Mouse (Mus musculus) neural tube, embryonic 13.5 days (tissue): Measurements from ENCODE around the gene Mink1. TPM values are rescaled to one million over a fixed set of nuclear protein-coding genes. Genes with fewer than 3 reads are reported as not detected.

Source experiments
- ATAC-seq: fragments of 200-750 bp; cut with Nextera tagmentation; 2 replicates; pipeline ENCODE4 v1.8.0; 2017; ENCODE audit warnings: low read depth, mild to moderate bottlenecking, moderate TSS enrichment, moderate library complexity
- H3K27ac ChIP-seq: fragments of 300-500 bp; sonication (generic); replicated peaks from 2 replicates; pipeline ENCODE4 v1.5.1; 2015; ENCODE audit warnings: moderate library complexity, mild to moderate bottlenecking, inconsistent platforms
- H3K27me3 ChIP-seq: fragments of 300-500 bp; sonication (generic); 2 replicates; pipeline ENCODE4 v1.6.1; 2015; ENCODE audit warnings: mild to moderate bottlenecking, inconsistent platforms
- H3K36me3 ChIP-seq: fragments of 300-500 bp; sonication (generic); 2 replicates; pipeline ENCODE4 v1.6.1; 2015; ENCODE audit warnings: mild to moderate bottlenecking, inconsistent platforms
- H3K4me1 ChIP-seq: fragments of 300-500 bp; sonication (generic); replicated peaks from 2 replicates; pipeline ENCODE4 v1.6.1; 2015; ENCODE audit warnings: inconsistent platforms
- H3K4me2 ChIP-seq: fragments of 300-500 bp; sonication (generic); 2 replicates; pipeline ENCODE4 v1.6.1; 2015; ENCODE audit warnings: inconsistent platforms, mild to moderate bottlenecking, moderate library complexity
- H3K4me3 ChIP-seq: fragments of 300-500 bp; sonication (generic); 2 replicates; pipeline ENCODE4 v1.5.1; 2015; ENCODE audit warnings: mild to moderate bottlenecking, inconsistent platforms
- H3K9ac ChIP-seq: fragments of 300-500 bp; sonication (generic); 2 replicates; pipeline ENCODE4 v1.6.1; 2015; ENCODE audit warnings: moderate library complexity, mild to moderate bottlenecking, inconsistent platforms
- H3K9me3 ChIP-seq: fragments of 300-500 bp; sonication (generic); 2 replicates; pipeline ENCODE4 v1.6.1; 2016; ENCODE audit warnings: inconsistent platforms
- WGBS: fragments of 180-500 bp; shearing (Covaris S2); methylation state at CpG from one replicate; pipeline ENCODE4 v1.1.7; 2015; 5-methylcytosine and 5-hydroxymethylcytosine counted together
- polyA plus RNA-seq: library from polyadenylated mRNA; unstranded; fragments of >200 nt; fragmentation: Nextera tagmentation; extraction: Ambion mirVana; gene quantifications from 2 replicates; pipeline ENCODE4 v1.2.1, GENCODE M21; 2015

Gene Mink1
- polyA plus RNA-seq, 1 experiment from 2014 or later: 18.0 TPM

DNA sequence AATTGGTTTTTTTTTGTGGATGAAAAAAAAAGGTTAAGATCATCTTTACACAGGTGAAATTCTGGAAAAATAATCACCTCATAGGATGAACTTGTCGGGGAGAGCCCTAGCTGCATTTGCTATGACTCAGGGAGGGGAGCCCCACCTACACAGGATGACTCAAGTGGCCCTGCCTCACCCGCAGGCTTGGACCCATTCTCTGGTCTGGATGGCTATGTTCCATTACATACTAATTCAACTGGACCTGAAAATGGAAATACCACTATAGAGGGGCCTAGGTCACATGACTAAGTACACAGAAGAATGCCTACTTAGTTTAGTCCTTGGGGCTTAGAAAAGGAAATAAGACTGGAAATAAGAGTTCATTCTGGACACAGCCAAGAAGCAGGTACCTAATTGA lies 88.7 kb downstream of the Mink1 start:
- H3K4me1 ChIP-seq: peaks cover 64% of the 10 kb centered on the region
- H3K4me3 ChIP-seq: no peak overlapping the region
- ATAC-seq: no peak
- H3K27ac ChIP-seq: no peak overlapping the region
- H3K9me3 ChIP-seq: no peaks in the 10 kb centered on the region
- H3K36me3 ChIP-seq: peaks cover 42% of the 10 kb centered on the region
- WGBS: 84% methylated on average over 2 of the region's 2 CpGs
- no peak overlapping the region for H3K9ac ChIP-seq
- no peak overlapping the region for H3K4me2 ChIP-seq
- H3K27me3 ChIP-seq: no peaks in the 10 kb centered on the region

DNA sequence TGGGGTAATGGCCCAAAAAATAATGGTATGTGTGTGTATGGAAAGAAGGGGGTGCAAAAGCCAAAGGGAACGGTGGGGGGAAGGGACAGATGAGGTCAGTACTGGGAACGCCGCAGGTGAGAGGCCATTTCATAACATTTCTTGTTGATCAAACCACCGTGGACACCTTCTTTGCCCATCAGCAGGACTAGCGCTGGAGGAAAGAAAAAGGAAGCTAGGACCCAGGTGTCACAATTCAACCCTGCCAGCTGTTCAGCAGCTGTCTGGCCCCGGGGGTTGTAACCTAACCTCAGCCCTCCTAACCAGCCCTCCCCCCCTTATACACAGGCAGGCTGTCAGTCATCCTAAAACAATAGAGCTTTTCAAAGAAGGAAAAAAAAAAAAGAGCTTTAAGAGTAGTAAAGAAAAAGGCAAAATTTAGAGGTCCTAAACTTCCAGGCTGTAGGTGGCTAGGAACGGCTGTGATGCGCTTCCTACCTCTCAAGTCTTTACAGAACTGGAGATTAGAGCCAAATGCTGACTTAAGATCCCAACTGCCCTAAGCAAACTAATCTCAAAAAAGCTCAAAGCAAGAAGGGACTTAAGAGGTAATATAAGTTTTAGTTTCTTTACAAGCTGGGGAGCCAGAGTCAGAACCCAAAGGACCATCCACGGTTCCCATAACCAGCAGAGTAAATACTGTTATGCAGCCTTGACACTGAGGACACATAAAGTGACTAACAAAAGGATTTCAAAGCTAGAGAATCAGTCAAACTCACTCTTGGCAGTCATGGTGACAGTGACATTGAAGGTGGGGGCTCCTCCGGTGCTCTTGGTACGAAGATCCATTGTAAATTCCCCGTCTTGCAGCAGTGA lies 89.6 kb downstream of the Mink1 start:
- Histone ChIP-seq H3K9me3 (no peaks in the 10 kb centered on the region), H3K27ac (no peak overlapping the region), H3K4me2 (peak overlapping the region; percentile 92), H3K9ac (peak overlapping the region; percentile 98), H3K4me3 (peak overlapping the region; percentile 100), H3K27me3 (no peaks in the 10 kb centered on the region), H3K4me1 (peaks cover 72% of the 10 kb centered on the region), H3K36me3 (peaks cover 42% of the 10 kb centered on the region)
- ATAC-seq: no peak
- WGBS: 70% methylated on average over 12 of the region's 12 CpGs

DNA sequence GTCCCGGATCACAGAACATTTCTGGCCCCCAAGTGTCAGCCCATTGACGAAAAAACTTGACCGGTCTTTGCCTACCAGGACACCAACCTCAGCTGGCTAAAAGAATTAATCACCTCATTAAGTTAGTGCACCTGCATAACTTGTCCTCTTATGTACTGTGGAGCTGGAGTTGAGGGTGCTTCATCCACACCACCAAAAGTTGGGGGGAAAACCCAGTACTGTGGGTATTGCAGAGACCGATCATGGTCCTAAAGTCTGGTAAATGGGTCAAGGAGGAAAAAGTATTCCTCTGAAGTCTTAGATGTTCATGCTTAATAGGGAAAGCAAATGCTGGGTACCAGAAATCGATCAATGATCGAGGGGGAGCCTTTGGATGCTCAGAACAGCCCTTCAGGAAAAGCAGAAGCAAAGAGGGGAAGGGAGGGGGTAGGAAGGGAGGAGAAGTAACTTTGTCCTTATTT lies 90.2 kb downstream of the Mink1 start:
- Histone ChIP-seq H3K9ac (peak overlapping the region; percentile 98), H3K9me3 (no peaks in the 10 kb centered on the region), H3K27me3 (no peaks in the 10 kb centered on the region), H3K4me3 (peak overlapping the region; percentile 100), H3K4me1 (peaks cover 69% of the 10 kb centered on the region), H3K27ac (peak overlapping the region; percentile 98), H3K36me3 (peaks cover 42% of the 10 kb centered on the region), H3K4me2 (peak overlapping the region; percentile 92)
- WGBS: 62% methylated on average over 6 of the region's 6 CpGs
- ATAC-seq: no peak

DNA sequence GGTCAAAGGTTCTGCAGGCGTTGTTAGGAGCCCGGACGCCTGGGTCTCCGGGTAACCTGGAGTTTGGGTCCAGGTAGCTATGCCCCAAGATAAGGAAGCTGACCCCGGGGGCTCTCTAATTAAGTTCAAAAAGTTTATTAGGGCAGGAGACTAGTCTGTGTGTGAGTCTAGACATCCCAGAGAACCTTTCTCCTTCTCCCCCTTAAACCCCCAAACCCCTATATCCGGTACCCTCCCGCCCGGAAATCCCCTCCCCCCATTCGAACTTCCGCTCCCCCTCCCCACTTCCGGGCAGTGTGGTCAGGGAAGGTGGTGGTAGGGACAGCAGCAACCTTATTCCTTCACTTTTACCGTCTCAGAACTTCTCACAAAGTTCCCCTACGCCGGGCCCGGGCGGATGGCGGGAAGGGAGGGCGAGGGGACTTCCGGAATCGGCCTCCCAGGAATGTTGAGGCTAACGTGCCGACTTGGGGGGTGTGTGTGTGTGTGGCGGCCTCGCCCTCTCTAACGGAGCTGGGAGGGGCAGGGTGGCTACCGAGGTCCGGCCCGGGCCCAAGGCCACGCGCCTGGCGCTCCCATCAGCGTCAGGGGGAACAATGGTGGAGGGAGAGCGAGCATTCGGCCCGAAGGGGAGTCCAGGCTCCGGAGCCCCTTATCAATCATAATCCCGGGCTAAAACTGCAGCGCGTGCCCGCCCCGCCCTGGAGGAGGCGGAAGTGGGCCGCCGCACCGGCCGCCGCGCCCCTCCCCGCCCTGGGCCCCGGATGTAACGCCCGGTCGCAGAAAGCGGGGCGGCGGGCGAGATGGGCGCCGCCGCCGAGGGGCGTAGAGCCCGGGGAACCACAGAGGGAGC lies 90.9 kb downstream of the Mink1 start:
- Histone ChIP-seq H3K27ac (peak overlapping the region; percentile 98), H3K9ac (peak overlapping the region; percentile 98), H3K4me3 (peak overlapping the region; percentile 100), H3K9me3 (no peaks in the 10 kb centered on the region), H3K36me3 (peaks cover 42% of the 10 kb centered on the region), H3K27me3 (no peaks in the 10 kb centered on the region), H3K4me2 (peak overlapping the region; percentile 92), H3K4me1 (peaks cover 62% of the 10 kb centered on the region)
- peak; percentile 54 for ATAC-seq
- under 1% methylated on average over 44 of the region's 63 CpGs for WGBS

DNA sequence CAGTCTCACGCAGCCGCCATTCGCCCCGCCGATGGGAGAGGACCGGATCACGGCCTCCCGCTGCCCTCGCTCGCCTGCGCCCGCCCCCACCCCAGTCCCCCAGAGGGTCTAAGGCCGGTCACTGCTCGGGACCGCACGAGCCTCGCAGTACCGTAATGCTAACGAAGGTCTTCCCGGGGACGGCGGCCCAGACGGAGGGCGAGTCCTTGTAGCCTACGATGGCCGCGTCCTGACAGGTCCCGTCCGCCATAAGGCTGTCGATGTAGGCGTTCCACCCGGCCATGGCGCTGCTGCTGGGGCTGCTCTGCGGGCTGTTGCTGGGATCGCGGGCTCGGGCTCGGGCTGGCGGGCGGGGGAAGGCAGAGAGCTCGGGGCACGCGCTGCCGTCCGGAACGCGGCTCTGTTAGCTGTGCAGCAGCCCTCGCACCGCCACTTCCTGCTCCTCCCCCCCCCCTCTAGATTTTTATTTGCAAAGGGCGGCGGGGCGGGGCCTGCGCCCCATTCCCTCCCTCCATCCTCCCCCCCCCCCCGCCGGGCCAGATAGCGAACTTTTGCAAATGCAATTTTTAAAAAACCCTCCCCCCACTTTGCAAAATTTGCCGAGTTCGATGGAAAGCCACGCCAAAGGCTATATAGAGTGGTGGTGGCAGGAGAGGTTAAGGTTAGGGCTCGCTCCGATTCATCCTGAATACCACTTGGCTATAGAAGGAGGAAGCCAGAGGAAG lies 91.7 kb downstream of the Mink1 start, which contains the start of gene Pfn1:
Pfn1 (minus strand) TSS at position 447 of the 725 bp plus-strand sequence.
- Histone ChIP-seq H3K27ac (peak within 1 kb of the TSS; percentile 98), H3K4me3 (peak within 1 kb of the TSS; percentile 100), H3K9me3 (no peaks in the 10 kb centered on the region), H3K27me3 (no peaks in the 10 kb centered on the region), H3K4me1 (peaks cover 54% of the 10 kb centered on the region), H3K4me2 (peak within 1 kb of the TSS; percentile 92), H3K9ac (peak within 1 kb of the TSS; percentile 98), H3K36me3 (peaks cover 35% of the 10 kb centered on the region)
- ATAC-seq: peak; percentile 64
- under 1% methylated on average over 56 of the region's 61 CpGs for WGBS

GRCm38 (mm10) chr11:70654923-70655570 lies 92.4 kb downstream of the Mink1 start:
- Histone ChIP-seq H3K9me3 (no peaks in the 10 kb centered on the region), H3K9ac (peak overlapping the region; percentile 98), H3K4me2 (peak overlapping the region; percentile 92), H3K4me1 (peaks cover 54% of the 10 kb centered on the region), H3K4me3 (peak overlapping the region; percentile 100), H3K36me3 (peaks cover 28% of the 10 kb centered on the region), H3K27me3 (no peaks in the 10 kb centered on the region), H3K27ac (peak overlapping the region; percentile 98)
- under 1% methylated on average over 46 of the region's 48 CpGs for WGBS
- peak; percentile 60 for ATAC-seq

- H3K9me3 ChIP-seq: no peaks in the 10 kb centered on the region
- peaks cover 50% of the 10 kb centered on the region for H3K4me1 ChIP-seq
- peak overlapping the region; percentile 100 for H3K4me3 ChIP-seq
- peak overlapping the region; percentile 98 for H3K27ac ChIP-seq
- WGBS: under 1% methylated on average over 54 of the region's 61 CpGs
- H3K9ac ChIP-seq: peak overlapping the region; percentile 98
- H3K36me3 ChIP-seq: peaks cover 26% of the 10 kb centered on the region
- H3K4me2 ChIP-seq: peak overlapping the region; percentile 92
- no peaks in the 10 kb centered on the region for H3K27me3 ChIP-seq
- peak; percentile 20; the same call in 1 of the 2 replicates for ATAC-seq
Observed at GRCm38 (mm10) chr11:70655571-70656455, 93.1 kb downstream of the Mink1 start.

DNA sequence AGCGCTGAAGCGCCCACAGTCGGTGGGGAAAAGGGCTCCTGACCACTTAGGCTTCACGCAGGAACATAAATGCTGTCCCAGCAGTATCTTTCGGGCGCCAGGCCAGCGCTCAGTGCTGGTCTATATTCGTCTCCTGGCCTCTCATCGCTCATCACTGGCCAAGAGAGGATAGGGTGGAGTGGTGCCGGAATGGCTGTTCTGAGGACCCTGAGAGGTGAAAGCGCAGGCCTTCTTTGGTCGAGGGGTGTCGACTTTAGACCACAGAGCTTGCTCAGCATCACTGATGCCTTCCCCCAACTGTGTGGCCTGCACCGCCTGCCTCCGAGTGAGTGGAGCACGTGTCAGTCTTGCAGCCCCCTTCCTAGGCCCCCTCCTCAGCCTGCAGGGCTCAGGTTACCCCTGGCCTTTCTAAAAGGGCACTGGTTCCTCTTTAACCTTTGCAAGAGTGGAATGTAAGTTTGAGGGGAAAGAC lies 93.8 kb downstream of the Mink1 start:
- Histone ChIP-seq H3K9me3 (no peaks in the 10 kb centered on the region), H3K4me2 (peak overlapping the region; percentile 92), H3K9ac (peak overlapping the region; percentile 98), H3K36me3 (peaks cover 23% of the 10 kb centered on the region), H3K27ac (peak overlapping the region; percentile 98), H3K27me3 (no peaks in the 10 kb centered on the region), H3K4me3 (peak overlapping the region; percentile 100), H3K4me1 (peaks cover 44% of the 10 kb centered on the region)
- 4% methylated on average over 16 of the region's 16 CpGs for WGBS
- ATAC-seq: no peak

DNA sequence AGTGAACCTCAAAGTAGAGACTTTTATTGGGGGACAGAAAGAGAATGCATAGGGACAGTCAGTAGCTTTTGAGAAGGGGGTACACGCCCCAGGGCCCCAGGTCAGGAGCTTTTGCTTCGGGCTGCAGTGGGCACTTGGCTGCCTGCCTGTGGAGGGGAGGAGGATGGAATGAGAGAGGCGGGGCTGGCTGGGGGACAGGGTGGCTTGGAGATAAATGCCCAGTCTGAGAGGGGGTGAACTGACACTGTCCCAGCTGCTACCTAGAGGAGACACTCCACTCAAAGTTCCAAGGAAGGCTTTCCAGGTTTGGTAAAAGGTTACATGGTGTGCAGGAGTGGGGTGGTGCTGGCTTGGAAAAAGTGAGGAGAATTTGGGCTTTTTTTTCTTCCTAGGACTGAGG lies 94.3 kb downstream of the Mink1 start, which contains the start of gene Eno3:
Eno3 (plus strand) TSS at position 239 of the 400 bp plus-strand sequence.
- H3K27ac ChIP-seq: peak within 1 kb of the TSS; percentile 98
- H3K27me3 ChIP-seq: no peaks in the 10 kb centered on the region
- WGBS: 7% methylated on average over 3 of the region's 3 CpGs
- no peak for ATAC-seq
- H3K4me1 ChIP-seq: peaks cover 39% of the 10 kb centered on the region
- H3K4me2 ChIP-seq: peak within 1 kb of the TSS; percentile 92
- H3K9ac ChIP-seq: peak within 1 kb of the TSS; percentile 98
- peak within 1 kb of the TSS; percentile 100 for H3K4me3 ChIP-seq
- no peaks in the 10 kb centered on the region for H3K9me3 ChIP-seq
- peaks cover 21% of the 10 kb centered on the region for H3K36me3 ChIP-seq

DNA sequence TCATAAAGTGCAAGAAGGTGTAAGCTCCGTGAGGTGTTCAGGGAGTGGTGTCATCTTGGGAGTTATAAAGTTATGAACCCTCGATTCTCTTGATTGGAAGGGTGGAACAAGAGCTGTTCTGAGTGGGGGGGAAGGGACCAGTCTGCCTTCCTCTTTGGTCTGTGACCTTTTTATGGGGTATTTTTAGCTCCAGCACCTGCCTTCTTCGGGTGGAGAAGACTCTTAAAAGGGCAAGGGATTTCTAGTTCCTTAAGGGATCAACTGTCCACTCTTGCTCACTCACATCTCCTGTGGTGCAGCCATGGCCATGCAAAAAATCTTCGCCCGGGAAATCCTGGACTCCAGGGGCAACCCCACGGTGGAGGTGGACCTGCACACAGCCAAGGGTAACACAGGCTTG lies 94.9 kb downstream of the Mink1 start:
- Histone ChIP-seq H3K4me1 (peaks cover 33% of the 10 kb centered on the region), H3K36me3 (peaks cover 21% of the 10 kb centered on the region), H3K9ac (no peak overlapping the region), H3K9me3 (no peaks in the 10 kb centered on the region), H3K27ac (no peak overlapping the region), H3K4me2 (no peak overlapping the region), H3K4me3 (no peak overlapping the region), H3K27me3 (no peaks in the 10 kb centered on the region)
- WGBS: 55% methylated on average over 6 of the region's 6 CpGs
- no peak for ATAC-seq
